Mouse (Mus musculus) midbrain, embryonic 16.5 days (tissue): ENCODE measurements around the gene Kcnd3. TPM values are rescaled to one million over a fixed set of nuclear protein-coding genes. Genes with fewer than 3 reads are reported as not detected.

Source experiments
- ATAC-seq: fragments of 200-750 bp; cut with Nextera tagmentation; 2 replicates; pipeline ENCODE4 v1.8.0; 2017; ENCODE audit warnings: moderate TSS enrichment
- H3K27ac ChIP-seq: fragments of 300-500 bp; sonication (generic); 2 replicates; pipeline ENCODE4 v1.5.1; 2014; ENCODE audit warnings: mild to moderate bottlenecking, low read length, mixed read lengths
- H3K27me3 ChIP-seq: fragments of 300-500 bp; sonication (generic); 2 replicates; pipeline ENCODE4 v1.6.1; 2014; ENCODE audit warnings: low read depth, low read length, mixed read lengths; ENCODE audit not compliant: control insufficient read depth, insufficient read depth
- H3K36me3 ChIP-seq: fragments of 300-500 bp; sonication (generic); 2 replicates; pipeline ENCODE4 v1.6.1; 2014; ENCODE audit warnings: mild to moderate bottlenecking, low read length, moderate library complexity, mixed read lengths; ENCODE audit not compliant: control insufficient read depth, insufficient read depth
- H3K4me1 ChIP-seq: fragments of 300-500 bp; sonication (generic); 2 replicates; pipeline ENCODE4 v1.6.1; 2014; ENCODE audit warnings: mild to moderate bottlenecking, low read length, mixed read lengths; ENCODE audit not compliant: control insufficient read depth, insufficient read depth
- H3K4me2 ChIP-seq: fragments of 300-500 bp; sonication (generic); 2 replicates; pipeline ENCODE4 v1.6.1; 2014; ENCODE audit warnings: mild to moderate bottlenecking, low read length, mixed read lengths
- H3K4me3 ChIP-seq: fragments of 300-500 bp; sonication (generic); 2 replicates; pipeline ENCODE4 v1.5.1; 2014; ENCODE audit warnings: low read depth, mild to moderate bottlenecking, low read length, moderate library complexity, mixed read lengths
- H3K9ac ChIP-seq: fragments of 300-500 bp; sonication (generic); 2 replicates; pipeline ENCODE4 v1.6.1; 2014; ENCODE audit warnings: low read depth, low read length, mixed read lengths
- H3K9me3 ChIP-seq: fragments of 300-500 bp; sonication (generic); replicated peaks from 2 replicates; pipeline ENCODE4 v1.6.1; 2014; ENCODE audit warnings: mild to moderate bottlenecking, low read length, mixed read lengths; ENCODE audit not compliant: control insufficient read depth, poor library complexity, severe bottlenecking
- WGBS: fragments of 180-500 bp; shearing (Covaris S2); extraction: QIAGEN DNeasy Blood & Tissue Kit; methylation state at CpG from one replicate; pipeline ENCODE4 v1.1.7; 2014; 5-methylcytosine and 5-hydroxymethylcytosine counted together
- polyA plus RNA-seq: library from polyadenylated mRNA; unstranded; fragments of >200 nt; fragmentation: Nextera tagmentation; extraction: Ambion mirVana; gene quantifications from 2 replicates; pipeline ENCODE4 v1.2.1, GENCODE M21; 2015

Kcnd3 gene
- polyA plus RNA-seq, 1 experiment from 2014 or later = 11.6 TPM

DNA sequence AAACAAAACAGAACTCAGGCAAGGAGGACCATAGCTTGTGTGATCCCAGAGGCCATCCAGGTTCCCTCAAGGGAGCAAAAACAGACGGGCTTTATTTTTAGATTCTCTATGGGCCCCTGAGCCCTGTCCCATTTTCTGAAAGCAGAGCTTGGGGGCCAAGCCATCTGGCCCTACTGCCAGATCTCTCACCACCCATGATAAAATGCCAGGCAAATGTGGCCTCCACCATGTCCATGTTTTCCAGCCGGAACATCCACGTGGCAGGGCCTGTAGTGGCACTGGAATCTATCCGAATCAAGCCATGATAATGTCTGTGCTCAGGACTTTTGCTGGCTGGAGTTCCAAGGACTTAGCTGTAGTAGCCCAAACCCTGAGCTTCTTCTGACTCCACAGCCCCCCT lies 148.4 kb downstream of the Kcnd3 start:
- Histone ChIP-seq H3K9ac (no peak overlapping the region), H3K27me3 (no peaks in the 10 kb centered on the region), H3K4me3 (no peak overlapping the region), H3K4me2 (no peak overlapping the region), H3K36me3 (no peaks in the 10 kb centered on the region), H3K27ac (no peak overlapping the region), H3K4me1 (no peaks in the 10 kb centered on the region), H3K9me3 (no peaks in the 10 kb centered on the region)
- no peak for ATAC-seq
- WGBS = 92% methylated on average over 4 of the region's 4 CpGs

DNA sequence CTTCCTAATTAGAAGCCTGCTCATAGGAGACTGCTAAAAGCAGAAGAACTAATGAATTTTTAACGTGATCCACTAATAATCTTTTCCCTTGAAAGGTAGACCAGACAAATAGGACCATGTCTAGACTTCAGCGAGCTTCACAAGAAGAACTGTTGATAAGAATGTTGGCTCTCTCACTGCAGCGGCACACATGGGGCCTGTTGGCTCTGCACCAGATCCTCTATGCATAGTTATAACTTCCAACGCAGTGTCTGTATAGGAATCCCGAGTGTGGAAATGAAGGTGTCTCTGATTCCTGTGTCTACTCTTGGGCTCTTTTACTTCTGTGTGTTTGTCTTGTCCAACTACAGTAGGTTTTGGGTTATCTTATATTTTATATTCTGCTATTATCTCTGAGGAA lies 150.8 kb downstream of the Kcnd3 start:
- Histone ChIP-seq H3K36me3 (no peaks in the 10 kb centered on the region), H3K9me3 (no peaks in the 10 kb centered on the region), H3K4me1 (no peaks in the 10 kb centered on the region), H3K4me3 (no peak overlapping the region), H3K4me2 (no peak overlapping the region), H3K9ac (no peak overlapping the region), H3K27ac (no peak overlapping the region), H3K27me3 (no peaks in the 10 kb centered on the region)
- 88% methylated on average over 5 of the region's 5 CpGs for WGBS
- ATAC-seq = no peak

DNA sequence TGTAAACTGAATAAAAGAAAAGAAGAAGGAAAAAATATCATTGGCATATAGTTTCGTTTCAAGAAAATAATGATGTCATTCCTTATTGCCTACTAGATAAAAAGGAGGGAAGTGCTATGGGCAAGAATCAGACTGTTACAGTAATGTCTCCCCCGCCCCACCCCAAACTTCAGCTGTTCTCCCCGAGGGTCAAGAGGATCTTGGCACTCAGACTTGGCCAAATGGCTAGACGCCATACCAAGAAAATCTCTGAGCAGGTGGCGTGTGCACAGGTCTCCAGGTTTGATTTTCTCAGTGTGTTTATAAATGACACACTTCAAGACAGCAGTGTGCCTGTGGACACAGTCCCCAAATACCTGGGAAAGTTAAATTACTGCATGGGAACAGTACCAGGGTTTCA lies 153.6 kb downstream of the Kcnd3 start:
- H3K9ac ChIP-seq = no peak overlapping the region
- no peak for ATAC-seq
- no peaks in the 10 kb centered on the region for H3K27me3 ChIP-seq
- 86% methylated on average over 5 of the region's 5 CpGs for WGBS
- H3K9me3 ChIP-seq = no peaks in the 10 kb centered on the region
- no peak overlapping the region for H3K4me3 ChIP-seq
- no peak overlapping the region for H3K27ac ChIP-seq
- no peak overlapping the region for H3K4me2 ChIP-seq
- no peaks in the 10 kb centered on the region for H3K4me1 ChIP-seq
- H3K36me3 ChIP-seq = no peaks in the 10 kb centered on the region

DNA sequence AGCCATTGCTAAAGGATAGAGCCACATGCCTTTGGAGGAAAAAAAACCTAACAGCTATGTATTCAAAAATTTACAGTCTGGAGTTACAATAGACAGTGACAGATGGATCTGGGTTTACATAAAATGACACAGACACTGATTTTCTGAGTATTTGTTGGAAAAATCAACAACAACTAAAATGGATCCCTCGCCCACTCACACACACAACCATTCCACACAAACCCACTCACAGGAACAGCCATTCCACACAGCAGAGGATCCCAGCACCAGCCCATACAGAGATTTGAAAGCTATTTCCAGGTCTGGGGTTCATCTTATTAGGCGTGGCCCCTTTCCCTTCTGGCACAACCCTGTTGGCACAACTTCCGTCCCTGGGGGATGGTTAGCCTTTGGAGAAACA lies 156.7 kb downstream of the Kcnd3 start:
- Histone ChIP-seq H3K27me3 (no peaks in the 10 kb centered on the region), H3K9me3 (no peaks in the 10 kb centered on the region), H3K4me3 (no peak overlapping the region), H3K4me2 (no peak overlapping the region), H3K9ac (no peak overlapping the region), H3K27ac (no peak overlapping the region), H3K4me1 (no peaks in the 10 kb centered on the region), H3K36me3 (no peaks in the 10 kb centered on the region)
- WGBS = 87% methylated on average over 3 of the region's 3 CpGs
- ATAC-seq = no peak

DNA sequence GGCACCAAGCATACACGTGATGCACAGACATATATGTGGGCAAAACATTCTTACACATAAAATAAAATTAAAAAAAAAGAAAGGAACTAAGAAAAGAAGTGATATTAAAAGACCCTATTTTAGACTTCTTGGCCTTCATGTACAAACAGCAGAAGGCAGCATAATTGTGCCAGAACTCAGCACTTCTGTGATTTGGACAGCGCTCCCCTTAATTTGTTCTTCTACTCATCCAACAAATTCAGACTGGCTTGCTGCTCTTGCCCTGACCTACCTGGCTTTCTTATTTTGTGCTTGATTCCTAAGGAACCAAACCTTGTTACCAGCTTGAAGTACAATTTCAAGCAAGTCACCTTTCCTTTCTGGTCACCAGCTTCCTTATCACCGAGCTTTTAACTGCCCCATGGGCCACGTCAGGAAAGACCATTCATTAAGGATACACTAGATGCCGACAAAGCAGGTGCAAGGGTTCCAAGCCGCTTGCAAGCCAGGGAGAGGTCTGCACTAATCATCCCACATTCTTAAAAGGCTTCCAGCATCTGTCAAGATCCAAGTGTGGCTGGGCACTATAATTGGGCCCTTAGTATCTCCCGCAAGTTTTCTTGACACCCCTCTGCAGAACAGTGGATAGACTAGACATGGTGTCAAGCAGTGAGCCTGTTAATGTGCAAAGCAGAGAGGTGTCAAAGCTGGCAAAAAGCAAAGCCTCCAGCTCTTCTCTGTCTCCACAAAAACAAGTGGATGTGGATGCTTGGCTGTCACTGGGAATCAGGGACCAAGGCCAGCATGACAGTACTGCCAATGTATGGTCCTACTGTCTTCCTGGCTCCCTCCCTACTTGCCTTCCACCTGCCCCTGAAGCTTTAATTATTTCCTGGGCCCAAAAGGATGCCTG lies 159.6 kb downstream of the Kcnd3 start:
- Histone ChIP-seq H3K36me3 (no peaks in the 10 kb centered on the region), H3K27ac (no peak overlapping the region), H3K9me3 (no peaks in the 10 kb centered on the region), H3K27me3 (no peaks in the 10 kb centered on the region), H3K9ac (no peak overlapping the region), H3K4me1 (no peaks in the 10 kb centered on the region), H3K4me3 (no peak overlapping the region), H3K4me2 (no peak overlapping the region)
- 76% methylated on average over 7 of the region's 7 CpGs for WGBS
- peak; percentile 48 for ATAC-seq

DNA sequence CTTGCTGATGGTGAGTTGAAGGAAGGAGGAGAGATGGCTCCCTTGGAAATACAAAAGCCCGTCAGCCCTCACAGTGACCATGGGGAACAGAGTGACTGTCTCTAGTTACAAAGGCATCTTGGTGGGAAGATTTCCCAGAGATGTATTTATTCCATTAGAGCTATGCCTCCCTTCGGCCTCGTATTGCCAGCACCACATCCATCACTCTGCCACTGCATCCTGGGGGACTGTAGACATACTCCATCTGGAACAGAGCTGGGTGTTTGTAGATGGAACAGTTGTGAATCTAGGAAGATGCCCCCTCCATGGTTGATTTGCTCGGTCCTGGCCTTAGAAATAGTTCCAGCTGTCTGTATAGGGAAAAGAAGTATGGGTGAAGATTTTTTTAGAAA lies 160.3 kb downstream of the Kcnd3 start:
- Histone ChIP-seq H3K27me3 (no peaks in the 10 kb centered on the region), H3K9ac (no peak overlapping the region), H3K36me3 (no peaks in the 10 kb centered on the region), H3K4me3 (no peak overlapping the region), H3K4me1 (no peaks in the 10 kb centered on the region), H3K4me2 (no peak overlapping the region), H3K9me3 (no peaks in the 10 kb centered on the region), H3K27ac (no peak overlapping the region)
- 72% methylated on average over 4 of the region's 4 CpGs for WGBS
- no peak for ATAC-seq

DNA sequence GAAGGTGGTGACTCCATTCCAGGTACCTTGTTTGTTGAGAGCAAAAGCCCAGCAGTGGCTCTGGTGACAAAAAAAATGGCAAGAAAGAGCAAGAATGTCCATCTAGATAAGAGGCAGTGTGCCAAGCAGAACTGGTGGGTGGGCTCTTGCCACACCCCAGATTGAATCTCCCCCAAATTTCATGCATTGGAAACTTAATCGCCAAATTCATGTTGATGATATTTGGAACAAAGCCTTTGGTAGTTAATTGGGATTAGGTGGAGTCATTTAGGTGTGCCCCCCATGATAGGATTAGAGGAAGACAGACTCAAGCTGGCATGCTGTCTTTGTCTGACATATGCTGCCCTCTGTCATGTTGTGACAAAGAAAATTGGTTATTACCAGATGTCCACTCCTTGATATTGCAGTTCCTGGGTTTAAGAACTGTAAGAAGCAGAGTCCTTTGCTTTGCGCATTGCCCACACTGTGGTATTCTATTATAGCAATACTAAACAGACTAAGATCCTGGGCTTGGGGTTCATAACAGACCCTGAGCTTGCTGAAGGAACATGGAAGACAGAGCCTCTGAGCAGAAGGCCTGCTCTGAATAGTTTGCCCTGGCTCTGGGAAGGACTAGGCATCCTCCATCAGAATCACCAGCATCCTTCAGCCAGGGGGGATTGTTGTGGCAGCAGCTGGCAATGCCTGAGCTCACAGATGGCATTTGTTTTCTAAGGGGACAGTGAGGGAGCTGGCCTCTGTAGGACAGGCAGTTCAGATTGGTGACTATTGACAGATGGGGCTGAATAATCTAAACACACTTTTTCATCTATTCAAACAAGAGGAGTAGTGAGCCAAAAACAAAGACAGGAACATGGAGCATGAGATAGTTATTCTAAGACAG lies 165.0 kb downstream of the Kcnd3 start:
- no peak overlapping the region for H3K27ac ChIP-seq
- no peaks in the 10 kb centered on the region for H3K36me3 ChIP-seq
- H3K9me3 ChIP-seq = no peaks in the 10 kb centered on the region
- no peak overlapping the region for H3K4me2 ChIP-seq
- no peak overlapping the region for H3K4me3 ChIP-seq
- no peak overlapping the region for H3K9ac ChIP-seq
- H3K27me3 ChIP-seq = no peaks in the 10 kb centered on the region
- WGBS = 82% methylated on average over 2 of the region's 2 CpGs
- H3K4me1 ChIP-seq = no peaks in the 10 kb centered on the region
- no peak for ATAC-seq

DNA sequence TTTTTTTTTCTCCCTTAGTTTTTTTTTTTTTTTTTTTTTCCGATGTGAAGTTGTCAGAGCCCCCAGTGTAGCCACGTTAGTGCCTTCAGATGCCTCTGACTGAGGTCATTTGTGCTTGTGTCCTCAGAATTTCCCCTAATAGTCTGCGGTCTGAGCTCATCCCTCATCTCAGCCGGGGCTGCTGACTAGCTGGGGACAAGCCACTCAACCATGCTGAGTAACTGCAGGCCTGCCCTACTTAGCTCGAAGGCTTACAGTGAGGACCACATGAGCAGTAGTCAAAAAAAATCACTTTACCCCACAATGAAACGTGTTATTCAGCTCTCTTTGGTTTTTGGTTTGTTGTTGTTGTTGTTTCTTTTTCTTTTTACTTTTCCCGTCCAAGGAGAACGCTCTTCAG lies 169.0 kb downstream of the Kcnd3 start:
- Histone ChIP-seq H3K4me2 (no peak overlapping the region), H3K27ac (no peak overlapping the region), H3K27me3 (no peaks in the 10 kb centered on the region), H3K9ac (no peak overlapping the region), H3K4me1 (no peaks in the 10 kb centered on the region), H3K9me3 (no peaks in the 10 kb centered on the region), H3K36me3 (no peaks in the 10 kb centered on the region), H3K4me3 (no peak overlapping the region)
- ATAC-seq = no peak
- WGBS = 72% methylated on average over 8 of the region's 8 CpGs

DNA sequence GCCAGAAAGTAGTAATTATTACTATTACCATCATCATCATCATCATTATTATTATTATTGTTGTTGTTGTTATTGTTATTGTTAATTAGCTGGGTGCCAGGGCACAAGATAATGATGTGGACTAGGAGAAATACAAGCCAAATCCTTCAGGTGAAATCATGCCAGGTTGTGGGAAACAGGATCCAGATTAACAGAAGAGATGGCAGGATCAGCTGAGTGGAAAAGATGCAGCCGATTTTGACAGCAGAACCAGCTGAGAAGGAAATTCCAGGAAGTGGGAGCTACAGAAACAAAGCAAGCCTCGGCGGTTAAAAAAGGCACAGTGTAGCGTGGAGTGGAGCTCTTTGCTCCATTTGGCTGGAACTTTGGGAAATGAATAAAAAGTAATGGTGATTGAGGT lies 171.0 kb downstream of the Kcnd3 start:
- ATAC-seq = no peak
- Histone ChIP-seq H3K36me3 (no peaks in the 10 kb centered on the region), H3K9me3 (no peaks in the 10 kb centered on the region), H3K4me1 (0 out of 2 replicates have a peak, but pooled peaks cover 2% of the 10 kb centered on the region), H3K27me3 (no peaks in the 10 kb centered on the region), H3K9ac (no peak overlapping the region), H3K4me2 (no peak overlapping the region), H3K27ac (no peak overlapping the region), H3K4me3 (no peak overlapping the region)
- WGBS = 62% methylated on average over 4 of the region's 4 CpGs
